Mouse (Mus musculus): Measurements from ENCODE around the gene Gab2. TPM values are rescaled to one million over a fixed set of nuclear protein-coding genes. Genes with fewer than 3 reads are reported as not detected.

Gene Gab2
- total RNA-seq, 1 experiment from 2014 or later: 16.1 TPM

- no peak for DNase-seq
Observed at GRCm38 (mm10) chr7:97251638-97252037, 170.3 kb downstream of the Gab2 start.

- DNase-seq: peak; percentile 42
Observed at GRCm38 (mm10) chr7:97262541-97262940, 181.2 kb downstream of the Gab2 start.

GRCm38 (mm10) chr7:97270367-97270766 is 189.0 kb downstream of the Gab2 start:
- no peak for DNase-seq

GRCm38 (mm10) chr7:97271068-97271467 is 189.7 kb downstream of the Gab2 start:
- DNase-seq: no peak

GRCm38 (mm10) chr7:97296986-97297385 is 215.6 kb downstream of the Gab2 start:
- DNase-seq: no peak

GRCm38 (mm10) chr7:97297466-97297865 is 216.1 kb downstream of the Gab2 start:
- peak; percentile 64 for DNase-seq

GRCm38 (mm10) chr7:97298279-97298678 is 216.9 kb downstream of the Gab2 start:
- DNase-seq: no peak

- DNase-seq: no peak
Observed at GRCm38 (mm10) chr7:97298943-97299342, 217.6 kb downstream of the Gab2 start.

- DNase-seq: no peak
Observed at GRCm38 (mm10) chr7:97300914-97301313, 219.5 kb downstream of the Gab2 start.

- no peak for DNase-seq
Observed at GRCm38 (mm10) chr7:97301321-97301720, 219.9 kb downstream of the Gab2 start.

- DNase-seq: no peak
Observed at GRCm38 (mm10) chr7:97302261-97302660, 220.9 kb downstream of the Gab2 start.

GRCm38 (mm10) chr7:97302876-97303275 is 221.5 kb downstream of the Gab2 start:
- no peak for DNase-seq

- no peak for DNase-seq
Observed at GRCm38 (mm10) chr7:97303614-97304013, 222.2 kb downstream of the Gab2 start.

GRCm38 (mm10) chr7:97304471-97304870 is 223.1 kb downstream of the Gab2 start:
- DNase-seq: no peak

GRCm38 (mm10) chr7:97305206-97305605 is 223.8 kb downstream of the Gab2 start:
- DNase-seq: no peak

- DNase-seq: no peak
Observed at GRCm38 (mm10) chr7:97306813-97307212, 225.4 kb downstream of the Gab2 start.

- DNase-seq: no peak
Observed at GRCm38 (mm10) chr7:97307546-97307945, 226.2 kb downstream of the Gab2 start.

GRCm38 (mm10) chr7:97309461-97310340 is 228.3 kb downstream of the Gab2 start:
- no peak for DNase-seq

GRCm38 (mm10) chr7:97310341-97310635 is 228.9 kb downstream of the Gab2 start:
- no peak for DNase-seq

- DNase-seq: no peak
Observed at GRCm38 (mm10) chr7:97311620-97312019, 230.2 kb downstream of the Gab2 start.

- no peak for DNase-seq
Observed at GRCm38 (mm10) chr7:97312196-97312595, 230.8 kb downstream of the Gab2 start.

- DNase-seq: no peak
Observed at GRCm38 (mm10) chr7:97312856-97313255, 231.5 kb downstream of the Gab2 start.

GRCm38 (mm10) chr7:97313364-97313995 is 232.1 kb downstream of the Gab2 start:
- DNase-seq: no peak

GRCm38 (mm10) chr7:97314646-97315045 is 233.3 kb downstream of the Gab2 start:
- peak; percentile 31 for DNase-seq
